Mouse (Mus musculus) heart, postnatal 0 days (tissue): ENCODE results near the gene Psap. TPM values are rescaled to one million over a fixed set of nuclear protein-coding genes. Genes with fewer than 3 reads are reported as not detected.

ENCODE experiments used
- ATAC-seq: fragments of 200-750 bp; cut with Nextera tagmentation; 2 replicates; pipeline ENCODE4 v1.8.0; 2017; ENCODE audit warnings: low read depth, moderate number of reproducible peaks, moderate library complexity; ENCODE audit not compliant: insufficient read depth
- DNase-seq: peaks from one replicate; pipeline ENCODE4 v3.0.0-alpha.2; 2016; ENCODE audit warnings: low spot score
- H3K27ac ChIP-seq: fragments of 300-500 bp; sonication (generic); 2 replicates; pipeline ENCODE4 v1.5.1; 2014; ENCODE audit warnings: low read depth, mild to moderate bottlenecking
- H3K27me3 ChIP-seq: fragments of 300-500 bp; sonication (generic); 2 replicates; pipeline ENCODE4 v1.6.1; 2014; ENCODE audit warnings: low read length, mixed read lengths; ENCODE audit not compliant: control insufficient read depth, insufficient read depth
- H3K36me3 ChIP-seq: fragments of 300-500 bp; sonication (generic); replicated peaks from 2 replicates; pipeline ENCODE4 v1.6.1; 2014; ENCODE audit warnings: low read length, mixed read lengths; ENCODE audit not compliant: control insufficient read depth, insufficient read depth
- H3K4me1 ChIP-seq: fragments of 300-500 bp; sonication (generic); 2 replicates; pipeline ENCODE4 v1.6.1; 2014; ENCODE audit warnings: antibody characterized with exemption; ENCODE audit not compliant: control insufficient read depth, insufficient read depth
- H3K4me2 ChIP-seq: fragments of 300-500 bp; sonication (generic); 2 replicates; pipeline ENCODE4 v1.6.1; 2014; ENCODE audit warnings: low read depth, mild to moderate bottlenecking, low read length, moderate library complexity
- H3K4me3 ChIP-seq: fragments of 300-500 bp; sonication (generic); 2 replicates; pipeline ENCODE4 v1.5.1; 2014; ENCODE audit warnings: low read depth, low read length
- H3K9ac ChIP-seq: fragments of 300-500 bp; sonication (generic); replicated peaks from 2 replicates; pipeline ENCODE4 v1.6.1; 2014; ENCODE audit warnings: low read depth, low read length, mixed read lengths
- H3K9me3 ChIP-seq: fragments of 300-500 bp; sonication (generic); replicated peaks from 2 replicates; pipeline ENCODE4 v1.6.1; 2016; ENCODE audit warnings: low read length; ENCODE audit not compliant: control insufficient read depth
- CTCF ChIP-seq: IDR thresholded peaks from 2 replicates; pipeline ENCODE4 v1.5.1; 2016; ENCODE audit warnings: antibody characterized with exemption, control low read depth, low read depth
- EP300 ChIP-seq: IDR thresholded peaks from 2 replicates; pipeline ENCODE4 v1.6.1; 2016; ENCODE audit warnings: antibody characterized with exemption, low read depth
- WGBS: fragments of 180-500 bp; shearing (Covaris S2); extraction: QIAGEN DNeasy Blood & Tissue Kit; methylation state at CpG from one replicate; pipeline ENCODE4 v1.1.7; 2014; 5-methylcytosine and 5-hydroxymethylcytosine counted together
- polyA plus RNA-seq: library from polyadenylated mRNA; unstranded; fragments of >200 nt; fragmentation: Nextera tagmentation; extraction: Ambion mirVana; gene quantifications from 2 replicates; pipeline ENCODE4 v1.2.1, GENCODE M21; 2015
- total RNA-seq: library from RNA; depleted of rRNA; stranded (reverse); fragments of >200 nt; gene quantifications from 2 replicates; pipeline ENCODE4 v1.2.3, GENCODE M21; 2014; ENCODE audit warnings: low replicate concordance

The Psap gene
- total and polyA plus RNA-seq, 2 experiments from 2014 or later, result 139 to 479 TPM

DNA sequence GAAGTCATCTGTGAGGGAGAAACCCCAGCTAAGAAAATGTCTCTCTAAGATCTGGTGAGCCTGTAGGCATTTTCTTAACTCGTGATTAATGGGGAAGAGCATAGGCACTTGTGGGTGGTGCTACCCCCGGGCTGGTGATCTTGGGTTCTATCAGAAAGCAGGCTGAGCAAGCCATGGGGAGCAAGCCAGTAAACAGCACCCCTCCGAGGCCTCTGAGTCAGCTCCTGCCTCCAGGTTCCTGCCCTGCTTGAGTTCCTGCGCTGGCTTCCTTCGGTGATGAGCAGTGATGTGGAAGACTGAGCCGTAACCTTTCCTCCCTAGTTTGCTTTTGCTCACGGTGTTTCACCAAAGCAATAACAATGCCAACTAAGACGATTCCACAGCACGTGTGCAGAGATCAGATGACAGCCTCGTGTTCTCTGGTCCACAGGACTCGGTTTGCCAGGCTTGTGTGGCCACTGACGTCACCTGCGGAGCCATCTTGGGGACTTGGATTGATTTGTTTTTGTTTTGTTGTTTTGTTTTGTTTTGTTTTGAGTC is 26.9 kb upstream of the Psap start:
- Histone ChIP-seq H3K27me3 (no peaks in the 10 kb centered on the region), H3K9ac (no peak overlapping the region), H3K4me1 (no peaks in the 10 kb centered on the region), H3K9me3 (no peaks in the 10 kb centered on the region), H3K27ac (no peak overlapping the region), H3K36me3 (no peaks in the 10 kb centered on the region), H3K4me3 (no peak overlapping the region), H3K4me2 (no peak overlapping the region)
- TF ChIP-seq EP300 (no peak), CTCF (no peak)
- WGBS, result 86% methylated on average over 13 of the region's 13 CpGs
- no peak for ATAC-seq
- DNase-seq, result no peak

DNA sequence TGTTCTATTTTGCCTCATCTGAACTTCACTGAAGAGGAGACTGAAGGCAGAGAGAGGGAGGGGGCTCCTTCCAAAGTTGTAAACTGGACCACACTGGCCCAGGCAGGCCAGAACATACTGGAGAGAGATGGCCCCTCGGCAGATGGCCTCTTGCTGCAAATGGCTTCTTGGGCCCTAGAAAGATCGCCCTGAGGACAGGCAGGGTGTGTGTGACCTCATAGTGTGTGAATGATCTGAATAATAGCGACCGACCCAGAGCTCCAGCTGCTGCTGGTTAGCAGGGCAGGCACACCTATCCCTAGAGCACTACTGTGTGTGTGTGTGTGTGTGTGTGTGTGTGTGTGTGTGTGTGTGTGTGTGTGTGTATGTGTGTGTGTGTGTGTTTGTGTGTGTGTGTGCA is 25.2 kb upstream of the Psap start:
- Histone ChIP-seq H3K27ac (no peak overlapping the region), H3K9me3 (no peaks in the 10 kb centered on the region), H3K4me2 (no peak overlapping the region), H3K4me3 (no peak overlapping the region), H3K27me3 (no peaks in the 10 kb centered on the region), H3K36me3 (no peaks in the 10 kb centered on the region), H3K4me1 (no peaks in the 10 kb centered on the region), H3K9ac (no peak overlapping the region)
- ATAC-seq (no peak), DNase-seq (no peak)
- TF ChIP-seq EP300, result no peak
- TF ChIP-seq CTCF, result no peak
- 57% methylated on average over 4 of the region's 4 CpGs for WGBS

- H3K9ac ChIP-seq, result no peak overlapping the region
- H3K27me3 ChIP-seq, result no peaks in the 10 kb centered on the region
- no peak overlapping the region for H3K4me3 ChIP-seq
- 84% methylated on average over 4 of the region's 4 CpGs for WGBS
- ATAC-seq (no peak; the same call in 1 of the 2 replicates), DNase-seq (no peak)
- no peaks in the 10 kb centered on the region for H3K9me3 ChIP-seq
- no peaks in the 10 kb centered on the region for H3K36me3 ChIP-seq
- H3K4me2 ChIP-seq, result no peak overlapping the region
- TF ChIP-seq EP300 (no peak), CTCF (no peak)
- no peak overlapping the region for H3K27ac ChIP-seq
- no peaks in the 10 kb centered on the region for H3K4me1 ChIP-seq
Observed at GRCm38 (mm10) chr10:60252606-60253005, 24.8 kb upstream of the Psap start.

DNA sequence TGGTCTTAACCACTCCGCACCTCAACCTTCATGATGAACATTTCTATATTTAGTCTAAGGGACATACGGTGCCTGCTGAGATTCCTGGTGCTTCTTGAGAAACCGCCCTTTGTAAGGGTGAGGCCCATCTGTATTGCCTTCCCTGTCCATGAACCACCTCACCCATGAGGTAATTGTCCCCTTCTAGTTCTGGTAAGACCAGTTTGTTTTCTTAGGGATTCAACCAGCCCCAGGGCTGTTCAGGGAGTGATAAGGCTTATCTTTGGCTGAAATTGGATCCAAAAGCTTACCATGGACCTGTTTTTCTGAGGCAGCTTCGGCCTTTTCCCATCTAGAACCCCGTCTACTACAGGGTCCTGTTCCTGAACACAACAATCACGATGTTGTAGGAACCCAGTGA is 21.3 kb upstream of the Psap start:
- ATAC-seq, result no peak
- Histone ChIP-seq H3K9me3 (no peaks in the 10 kb centered on the region), H3K4me3 (no peak overlapping the region), H3K36me3 (no peaks in the 10 kb centered on the region), H3K4me2 (no peak overlapping the region), H3K4me1 (0 out of 2 replicates have a peak, but pooled peaks cover 3% of the 10 kb centered on the region), H3K27ac (no peak overlapping the region), H3K27me3 (no peaks in the 10 kb centered on the region), H3K9ac (no peak overlapping the region)
- DNase-seq, result no peak
- WGBS, result 55% methylated on average over 6 of the region's 6 CpGs
- TF ChIP-seq EP300 (no peak), CTCF (no peak)

- H3K4me3 ChIP-seq, result no peak overlapping the region
- H3K4me1 ChIP-seq, result peaks cover 9% of the 10 kb centered on the region; the same call in 1 of the 2 replicates
- H3K27me3 ChIP-seq, result no peaks in the 10 kb centered on the region
- TF ChIP-seq CTCF, result no peak
- no peak for TF ChIP-seq EP300
- H3K9ac ChIP-seq, result no peak overlapping the region
- no peak for ATAC-seq
- WGBS, result 67% methylated on average over 16 of the region's 16 CpGs
- H3K27ac ChIP-seq, result no peak overlapping the region
- H3K9me3 ChIP-seq, result no peaks in the 10 kb centered on the region
- no peaks in the 10 kb centered on the region for H3K36me3 ChIP-seq
- H3K4me2 ChIP-seq, result no peak overlapping the region
- no peak for DNase-seq
Observed at GRCm38 (mm10) chr10:60257261-60257825, 20.1 kb upstream of the Psap start.

DNA sequence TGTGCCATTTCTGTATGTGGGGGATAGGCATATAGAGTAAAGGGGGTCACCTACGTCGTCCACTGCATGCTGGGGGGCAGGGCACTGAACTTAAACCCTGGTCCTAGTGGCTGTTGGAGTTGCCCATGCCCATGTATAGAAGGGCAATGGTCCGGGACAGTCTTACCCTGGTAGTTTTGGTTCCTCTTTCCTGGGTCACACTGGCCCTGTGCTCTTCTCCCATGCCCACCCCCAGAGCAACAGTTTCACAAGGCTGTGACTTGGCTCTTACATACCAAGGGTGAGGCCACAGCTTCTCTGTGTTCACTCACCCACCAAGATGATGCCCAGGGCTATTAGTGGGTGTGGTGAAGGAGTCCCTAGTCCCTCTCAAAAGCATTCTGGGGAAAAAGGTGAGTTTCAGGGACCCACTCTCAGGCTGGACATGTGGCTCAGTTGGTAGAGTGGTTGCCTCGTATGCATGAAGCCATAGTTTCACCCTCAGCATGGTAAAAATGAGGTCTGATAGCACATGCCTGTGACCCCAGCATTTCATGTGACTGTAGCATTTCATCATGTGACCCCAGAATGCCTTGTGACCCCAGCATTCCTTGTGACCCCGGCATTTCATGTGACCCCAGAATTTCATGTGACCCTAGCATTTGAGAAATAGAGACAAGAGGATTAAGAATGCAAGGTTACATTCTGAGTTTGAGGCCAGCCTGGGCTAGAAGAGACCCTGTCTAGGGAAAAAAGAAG is 16.7 kb upstream of the Psap start:
- H3K9me3 ChIP-seq, result no peaks in the 10 kb centered on the region
- 76% methylated on average over 5 of the region's 5 CpGs for WGBS
- ATAC-seq (no peak), DNase-seq (no peak)
- no peak overlapping the region for H3K4me3 ChIP-seq
- TF ChIP-seq CTCF (no peak), EP300 (no peak)
- no peak overlapping the region for H3K4me2 ChIP-seq
- no peak overlapping the region for H3K9ac ChIP-seq
- no peaks in the 10 kb centered on the region for H3K36me3 ChIP-seq
- H3K27ac ChIP-seq, result no peak overlapping the region
- H3K27me3 ChIP-seq, result no peaks in the 10 kb centered on the region
- peaks cover 9% of the 10 kb centered on the region for H3K4me1 ChIP-seq
